Mouse (Mus musculus) adrenal gland (tissue): ENCODE results near the gene Lce6a.

Experiments
- intact Hi-C: fragments of 180-260 bp; cut with DNase I; formaldehyde crosslinking; loops from one replicate; pipeline ENCODE4 v1.15.1; 2025

The Lce6a gene

DNA sequence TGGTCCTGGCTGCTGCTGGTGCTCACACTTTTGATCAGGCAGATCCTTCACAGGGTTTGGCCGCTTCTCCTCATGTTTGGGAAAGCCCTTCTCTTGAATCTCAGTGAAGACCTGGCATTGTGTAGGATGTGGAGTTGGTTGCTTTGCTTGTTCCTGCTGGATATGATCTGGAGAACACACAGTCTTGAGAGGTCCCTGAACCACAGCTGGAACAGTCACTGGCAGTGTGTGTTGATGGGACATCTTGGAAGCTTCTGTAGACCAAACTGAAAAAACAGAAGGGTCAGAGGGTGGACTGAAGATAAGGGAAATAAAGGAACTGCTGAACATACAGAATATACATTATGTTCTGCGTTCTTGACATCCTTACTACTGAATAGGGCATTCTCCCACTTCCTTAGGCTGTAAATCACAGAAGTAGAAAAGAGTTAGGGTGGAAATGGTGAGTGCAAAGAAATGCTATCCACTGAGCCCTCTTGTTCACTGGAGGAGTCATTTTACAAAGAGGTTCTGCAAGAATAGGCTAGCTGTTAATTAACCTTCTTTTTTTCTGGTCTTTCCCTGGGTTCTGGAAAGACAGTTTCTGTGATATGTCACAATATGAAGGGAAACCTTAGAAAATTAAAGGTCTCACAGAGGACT is 48.8 kb downstream of the Lce6a start:
- intact Hi-C loops, result no loop called here
